Mouse (Mus musculus) neural tube, embryonic 12.5 days (tissue): ENCODE data around the gene Qars. TPM values are rescaled to one million over a fixed set of nuclear protein-coding genes. Genes with fewer than 3 reads are reported as not detected.

Experiments
- ATAC-seq: fragments of 200-750 bp; cut with Nextera tagmentation; 2 replicates; pipeline ENCODE4 v1.8.0; 2017; ENCODE audit warnings: low read depth, mild to moderate bottlenecking, moderate TSS enrichment, moderate library complexity; ENCODE audit not compliant: low FRiP score
- H3K27ac ChIP-seq: fragments of 300-500 bp; sonication (generic); 2 replicates; pipeline ENCODE4 v1.5.1; 2016
- H3K27me3 ChIP-seq: fragments of 300-500 bp; sonication (generic); replicated peaks from 2 replicates; pipeline ENCODE4 v1.6.1; 2016; ENCODE audit warnings: mild to moderate bottlenecking
- H3K36me3 ChIP-seq: fragments of 300-500 bp; sonication (generic); 2 replicates; pipeline ENCODE4 v1.6.1; 2016; ENCODE audit warnings: mild to moderate bottlenecking
- H3K4me1 ChIP-seq: fragments of 300-500 bp; sonication (generic); 2 replicates; pipeline ENCODE4 v1.6.1; 2016
- H3K4me2 ChIP-seq: fragments of 300-500 bp; sonication (generic); replicated peaks from 2 replicates; pipeline ENCODE4 v1.6.1; 2016; ENCODE audit warnings: mild to moderate bottlenecking
- H3K4me3 ChIP-seq: fragments of 300-500 bp; sonication (generic); 2 replicates; pipeline ENCODE4 v1.5.1; 2016
- H3K9ac ChIP-seq: fragments of 300-500 bp; sonication (generic); 2 replicates; pipeline ENCODE4 v1.6.1; 2016; ENCODE audit warnings: mild to moderate bottlenecking
- H3K9me3 ChIP-seq: fragments of 300-500 bp; sonication (generic); 2 replicates; pipeline ENCODE4 v1.6.1; 2016; ENCODE audit warnings: mild to moderate bottlenecking
- WGBS: fragments of 180-500 bp; shearing (Covaris S2); methylation state at CpG from one replicate; pipeline ENCODE4 v1.1.7; 2016; 5-methylcytosine and 5-hydroxymethylcytosine counted together
- polyA plus RNA-seq: library from polyadenylated mRNA; unstranded; fragments of >200 nt; fragmentation: Nextera tagmentation; extraction: Ambion mirVana; gene quantifications from 2 replicates; pipeline ENCODE4 v1.2.1, GENCODE M21; 2016

Qars gene
- polyA plus RNA-seq, 1 experiment from 2014 or later = 86.9 TPM

DNA sequence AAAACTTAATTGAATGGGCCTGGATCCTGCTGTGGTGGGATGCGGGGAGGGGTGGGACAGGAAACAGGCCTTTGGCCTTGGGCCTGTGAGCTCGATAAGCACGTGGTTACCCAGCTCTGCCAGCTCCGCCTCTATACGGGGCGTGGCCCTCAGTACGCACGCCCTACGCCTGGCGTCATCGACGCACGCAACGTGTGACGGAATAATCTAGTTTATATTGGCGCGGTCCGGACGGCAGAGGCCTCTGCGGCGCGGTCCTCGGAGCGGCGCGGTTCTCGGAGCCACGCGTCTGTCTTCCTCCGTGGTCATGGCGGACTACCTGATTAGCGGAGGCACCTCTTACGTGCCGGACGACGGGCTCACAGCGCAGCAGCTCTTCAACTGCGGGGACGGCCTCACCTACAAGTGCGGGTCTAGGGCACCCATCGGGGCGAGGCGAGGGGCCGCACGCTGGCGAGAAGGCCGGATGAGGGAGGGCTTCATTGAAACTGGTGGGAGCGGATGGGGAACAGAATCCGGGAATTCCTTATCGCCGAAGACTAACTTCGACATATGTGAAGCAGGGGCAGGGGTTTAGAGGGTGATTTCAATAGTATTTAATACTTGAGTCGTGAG, 52.8 kb downstream of the Qars start, which contains the start of gene Impdh2:
TSS of gene Impdh2 (plus strand) at position 60 of the 615 bp plus-strand sequence.
- peaks cover 80% of the 10 kb centered on the region for H3K36me3 ChIP-seq
- under 1% methylated on average over 53 of the region's 53 CpGs for WGBS
- H3K4me1 ChIP-seq = peaks cover 11% of the 10 kb centered on the region
- H3K9ac ChIP-seq = peak within 1 kb of the TSS; percentile 64
- no peak within 1 kb of the TSS for H3K27ac ChIP-seq
- H3K4me3 ChIP-seq = peak within 1 kb of the TSS; percentile 43
- peak within 1 kb of the TSS; percentile 66 for H3K4me2 ChIP-seq
- peak; percentile 99 for ATAC-seq
- H3K27me3 ChIP-seq = no peaks in the 10 kb centered on the region
- H3K9me3 ChIP-seq = no peaks in the 10 kb centered on the region

DNA sequence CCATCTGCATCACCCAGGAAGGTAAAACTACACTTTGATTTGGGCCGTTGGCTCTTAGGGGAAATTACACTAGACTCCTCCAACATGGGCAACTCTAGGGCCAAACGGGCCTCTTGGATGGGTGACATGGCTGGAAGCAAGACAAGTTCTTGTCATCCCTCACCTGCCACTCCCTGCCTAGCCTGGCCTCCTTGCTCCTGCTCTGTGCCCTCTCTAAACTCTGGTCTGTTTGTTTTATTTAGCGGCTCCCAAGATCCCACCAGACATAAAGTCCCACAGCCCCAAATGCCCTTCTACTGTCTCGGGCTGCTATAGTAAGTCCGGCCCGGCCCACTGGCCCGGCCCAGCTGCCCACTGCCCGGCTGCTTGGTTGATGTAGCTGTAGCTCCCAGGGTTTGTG, 56.2 kb downstream of the Qars start:
- H3K36me3 ChIP-seq = peaks cover 53% of the 10 kb centered on the region
- peaks cover 35% of the 10 kb centered on the region for H3K4me1 ChIP-seq
- no peak overlapping the region for H3K9ac ChIP-seq
- H3K27me3 ChIP-seq = no peaks in the 10 kb centered on the region
- no peak overlapping the region for H3K4me2 ChIP-seq
- no peak overlapping the region for H3K4me3 ChIP-seq
- no peak overlapping the region for H3K27ac ChIP-seq
- 96% methylated on average over 8 of the region's 8 CpGs for WGBS
- H3K9me3 ChIP-seq = no peaks in the 10 kb centered on the region
- ATAC-seq = no peak

DNA sequence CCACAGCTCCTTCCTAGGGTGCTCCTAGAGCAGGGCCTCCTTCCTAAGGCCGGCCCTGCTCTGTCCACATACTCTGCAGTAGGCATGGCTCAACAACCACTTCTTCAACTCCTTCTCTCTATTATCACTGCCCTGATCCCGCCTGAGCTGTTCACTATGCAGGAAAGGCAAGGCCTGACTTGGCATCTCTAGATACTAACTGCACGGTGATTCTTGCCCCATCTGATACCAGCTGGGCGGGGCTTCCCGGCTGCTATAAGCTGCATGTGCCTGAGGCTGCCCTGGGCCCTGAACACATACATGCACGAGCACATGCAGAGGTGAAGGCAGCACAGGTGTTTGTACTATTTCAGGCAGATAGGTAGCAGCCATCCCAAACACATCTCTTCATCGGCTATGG, 56.6 kb downstream of the Qars start:
- H3K4me3 ChIP-seq = no peak overlapping the region
- WGBS = 88% methylated on average over 7 of the region's 7 CpGs
- no peak overlapping the region for H3K4me2 ChIP-seq
- no peaks in the 10 kb centered on the region for H3K27me3 ChIP-seq
- no peak overlapping the region for H3K27ac ChIP-seq
- H3K4me1 ChIP-seq = peaks cover 35% of the 10 kb centered on the region
- ATAC-seq = no peak
- H3K36me3 ChIP-seq = peaks cover 48% of the 10 kb centered on the region
- no peak overlapping the region for H3K9ac ChIP-seq
- H3K9me3 ChIP-seq = no peaks in the 10 kb centered on the region

Other genes starting within 250 kb of the Qars start
- gene Dag1, start 243.7 kb upstream of the Qars start, polyA plus RNA-seq = 55.6 and 63.4 TPM in 2 replicates
- 81.2 and 87.0 TPM in 2 replicates for gene Nicn1, start 217.3 kb upstream of the Qars start, polyA plus RNA-seq
- gene Amt, start 210.9 kb upstream of the Qars start, polyA plus RNA-seq = 18.9 and 24.8 TPM in 2 replicates
- 313 and 363 TPM in 2 replicates for gene Rhoa, start 201.6 kb upstream of the Qars start, polyA plus RNA-seq
- 44.3 and 47.5 TPM in 2 replicates for gene Tcta, start 201.5 kb upstream of the Qars start, polyA plus RNA-seq
- gene Gpx1, start 168.8 kb upstream of the Qars start, polyA plus RNA-seq = 656 and 664 TPM in 2 replicates
- gene Usp4, start 159.9 kb upstream of the Qars start, polyA plus RNA-seq = 124 and 138 TPM in 2 replicates
- 1.3 and 1.7 TPM in 2 replicates for gene 1700102P08Rik, start 114.9 kb upstream of the Qars start, polyA plus RNA-seq
- 0.80 and 0.84 TPM in 2 replicates for gene Ccdc36, start 79.2 kb upstream of the Qars start, polyA plus RNA-seq
- not detected in 2 replicates for gene BC048562, start 71.2 kb upstream of the Qars start, polyA plus RNA-seq
- gene Ccdc71, start 47.2 kb upstream of the Qars start, polyA plus RNA-seq = 44.8 and 49.4 TPM in 2 replicates
- 51.1 and 63.4 TPM in 2 replicates for gene Klhdc8b, start 46.1 kb upstream of the Qars start, polyA plus RNA-seq
- 28.6 and 29.4 TPM in 2 replicates for gene Lamb2, start 28.0 kb upstream of the Qars start, polyA plus RNA-seq
- 104 TPM in 2 replicates for gene Usp19, start 17.1 kb upstream of the Qars start, polyA plus RNA-seq
- 162 and 164 TPM in 2 replicates for gene Qrich1, start 9.1 kb downstream of the Qars start, polyA plus RNA-seq
- gene Impdh2, start 52.6 kb downstream of the Qars start, polyA plus RNA-seq = 124 and 134 TPM in 2 replicates
- gene Ndufaf3, start 59.7 kb downstream of the Qars start, polyA plus RNA-seq = 67.3 and 69.0 TPM in 2 replicates
- 240 and 254 TPM in 2 replicates for gene Dalrd3, start 62.2 kb downstream of the Qars start, polyA plus RNA-seq
- 285 and 286 TPM in 2 replicates for gene Wdr6, start 71.0 kb downstream of the Qars start, polyA plus RNA-seq
- 20.9 and 21.3 TPM in 2 replicates for gene P4htm, start 90.0 kb downstream of the Qars start, polyA plus RNA-seq
- 56.2 and 57.2 TPM in 2 replicates for gene Arih2, start 141.7 kb downstream of the Qars start, polyA plus RNA-seq
- gene Slc25a20, start 154.4 kb downstream of the Qars start, polyA plus RNA-seq = 40.1 and 41.8 TPM in 2 replicates
- gene Prkar2a, start 181.6 kb downstream of the Qars start, polyA plus RNA-seq = 59.2 and 66.4 TPM in 2 replicates